Mouse (Mus musculus): ENCODE measurements around the gene Xrcc3. TPM values are rescaled to one million over a fixed set of nuclear protein-coding genes. Genes with fewer than 3 reads are reported as not detected.

Xrcc3 gene
- polyA plus RNA-seq, 1 experiment from 2014 or later, result 7.4 TPM

GRCm38 (mm10) chr12:111756082-111756697 lies 57.5 kb downstream of the Xrcc3 start:
- WGBS, result 69% methylated on average over 4 of the region's 4 CpGs

GRCm38 (mm10) chr12:111755231-111755630 lies 58.4 kb downstream of the Xrcc3 start:
- no peak overlapping the region for H3K4me3 ChIP-seq
- no peak overlapping the region for H3K4me2 ChIP-seq (replicated peaks)
- peaks cover 16% of the 10 kb centered on the region for H3K4me1 ChIP-seq
- H3K27ac ChIP-seq (replicated peaks), result no peak overlapping the region
- 79% methylated on average over 2 of the region's 2 CpGs for WGBS
- no peak for ATAC-seq (ENCODE audit: low FRiP score, low read depth)
- H3K9me3 ChIP-seq, result no peaks in the 10 kb centered on the region
- no peak overlapping the region for H3K9ac ChIP-seq (replicated peaks)
- H3K36me3 ChIP-seq, result no peaks in the 10 kb centered on the region
- H3K27me3 ChIP-seq, result peaks cover 11% of the 10 kb centered on the region

More at GRCm38 (mm10) chr12:111756082-111756697, 57.5 kb downstream of the Xrcc3 start:
- ATAC-seq (ENCODE audit: low FRiP score, low read depth), result no peak
- H3K36me3 ChIP-seq, result no peaks in the 10 kb centered on the region
- H3K27ac ChIP-seq (replicated peaks), result no peak overlapping the region
- H3K27me3 ChIP-seq, result peaks cover 11% of the 10 kb centered on the region
- H3K4me1 ChIP-seq, result peaks cover 25% of the 10 kb centered on the region
- no peaks in the 10 kb centered on the region for H3K9me3 ChIP-seq
- H3K4me3 ChIP-seq, result no peak overlapping the region
- no peak overlapping the region for H3K4me2 ChIP-seq (replicated peaks)
- no peak overlapping the region for H3K9ac ChIP-seq (replicated peaks)

GRCm38 (mm10) chr12:111754710-111755109 lies 59.0 kb downstream of the Xrcc3 start:
- no peak for ATAC-seq (ENCODE audit: low FRiP score, low read depth)

GRCm38 (mm10) chr12:111753347-111753746 lies 60.3 kb downstream of the Xrcc3 start:
- WGBS, result 69% methylated on average over 9 of the region's 9 CpGs
- no peaks in the 10 kb centered on the region for H3K36me3 ChIP-seq

More at GRCm38 (mm10) chr12:111754710-111755109, 59.0 kb downstream of the Xrcc3 start:
- H3K27ac ChIP-seq (replicated peaks), result no peak overlapping the region
- H3K36me3 ChIP-seq, result no peaks in the 10 kb centered on the region
- H3K4me1 ChIP-seq, result peaks cover 10% of the 10 kb centered on the region
- no peak overlapping the region for H3K4me3 ChIP-seq
- H3K9me3 ChIP-seq, result no peaks in the 10 kb centered on the region
- peaks cover 11% of the 10 kb centered on the region for H3K27me3 ChIP-seq
- H3K4me2 ChIP-seq (replicated peaks), result no peak overlapping the region
- H3K9ac ChIP-seq (replicated peaks), result no peak overlapping the region

More at GRCm38 (mm10) chr12:111753347-111753746, 60.3 kb downstream of the Xrcc3 start:
- Histone ChIP-seq H3K4me1 (peaks cover 7% of the 10 kb centered on the region), H3K9ac (replicated peaks) (no peak overlapping the region; the same call in 1 of the 2 replicates), H3K27me3 (peaks cover 11% of the 10 kb centered on the region), H3K9me3 (no peaks in the 10 kb centered on the region), H3K4me2 (replicated peaks) (no peak overlapping the region), H3K4me3 (no peak overlapping the region), H3K27ac (replicated peaks) (no peak overlapping the region)
- ATAC-seq (ENCODE audit: low FRiP score, low read depth), result no peak

Other genes with a start within 250 kb of the Xrcc3 start
- gene Mark3, start 239.3 kb downstream of the Xrcc3 start, polyA plus RNA-seq (2016; fragmentation: Nextera tagmentation; extraction: Ambion mirVana), result 75.6 and 90.6 TPM in 2 replicates
- gene Ckb, start 141.5 kb downstream of the Xrcc3 start, polyA plus RNA-seq (2016; fragmentation: Nextera tagmentation; extraction: Ambion mirVana), result 2,376 and 2,635 TPM in 2 replicates
- gene Trmt61a, start 135.8 kb downstream of the Xrcc3 start, polyA plus RNA-seq (2016; fragmentation: Nextera tagmentation; extraction: Ambion mirVana), result 11.8 and 13.2 TPM in 2 replicates
- 62.0 and 64.0 TPM in 2 replicates for gene Bag5, start 100.6 kb downstream of the Xrcc3 start, polyA plus RNA-seq (2016; fragmentation: Nextera tagmentation; extraction: Ambion mirVana)
- 52.3 and 57.8 TPM in 2 replicates for gene Apopt1, start 100.6 kb downstream of the Xrcc3 start, polyA plus RNA-seq (2016; fragmentation: Nextera tagmentation; extraction: Ambion mirVana)
- gene Klc1, start 55.0 kb downstream of the Xrcc3 start, polyA plus RNA-seq (2016; fragmentation: Nextera tagmentation; extraction: Ambion mirVana), result 382 and 402 TPM in 2 replicates
- gene Zfyve21, start 297 bp upstream of the Xrcc3 start, polyA plus RNA-seq (2016; fragmentation: Nextera tagmentation; extraction: Ambion mirVana), result 54.1 and 57.5 TPM in 2 replicates
- 11.6 and 12.8 TPM in 2 replicates for gene Ppp1r13b, start 94.2 kb upstream of the Xrcc3 start, polyA plus RNA-seq (2016; fragmentation: Nextera tagmentation; extraction: Ambion mirVana)
- gene Atp5mpl, start 153.1 kb upstream of the Xrcc3 start, polyA plus RNA-seq (2016; fragmentation: Nextera tagmentation; extraction: Ambion mirVana), result 589 and 602 TPM in 2 replicates
- gene Tdrd9, start 157.7 kb upstream of the Xrcc3 start, polyA plus RNA-seq (2016; fragmentation: Nextera tagmentation; extraction: Ambion mirVana), result 0.76 and 0.79 TPM in 2 replicates
- gene Rd3l, start 167.4 kb upstream of the Xrcc3 start, polyA plus RNA-seq (2016; fragmentation: Nextera tagmentation; extraction: Ambion mirVana), result not detected in 2 replicates